Mouse (Mus musculus) cerebral cortex, adult 2 months (tissue): ENCODE data around the gene Tceal8.

Experiments used
- WGBS: fragments of 180-500 bp; shearing (Covaris S2); methylation state at CpG from one replicate; pipeline ENCODE4 v1.1.7; 2018; 5-methylcytosine and 5-hydroxymethylcytosine counted together

Gene Tceal8

DNA sequence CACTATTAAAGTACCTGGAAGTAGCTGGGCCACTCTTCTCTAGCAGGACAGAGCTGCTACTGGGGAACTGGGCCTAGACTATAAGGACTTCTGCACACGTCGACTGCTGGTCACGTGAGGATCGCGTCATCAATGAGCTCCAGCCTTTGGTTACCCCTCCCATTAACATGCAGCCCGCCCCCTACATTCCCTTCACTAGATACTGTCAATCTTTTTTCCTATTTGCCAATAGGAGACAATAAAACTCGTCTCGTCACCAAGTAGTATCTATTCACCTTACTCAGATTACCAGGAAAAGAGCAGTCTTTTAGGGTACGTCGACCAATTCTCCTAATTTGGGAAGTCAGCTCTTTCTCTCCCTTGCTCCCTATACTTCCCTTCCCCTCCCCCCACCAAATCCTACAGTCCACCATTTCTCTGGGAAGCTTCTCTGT lies at the start of gene Tceal8:
Gene Tceal8 (minus strand): TSS at position 225 of the 434 bp plus-strand sequence.
- WGBS, result 6% methylated on average over 10 of the region's 10 CpGs

DNA sequence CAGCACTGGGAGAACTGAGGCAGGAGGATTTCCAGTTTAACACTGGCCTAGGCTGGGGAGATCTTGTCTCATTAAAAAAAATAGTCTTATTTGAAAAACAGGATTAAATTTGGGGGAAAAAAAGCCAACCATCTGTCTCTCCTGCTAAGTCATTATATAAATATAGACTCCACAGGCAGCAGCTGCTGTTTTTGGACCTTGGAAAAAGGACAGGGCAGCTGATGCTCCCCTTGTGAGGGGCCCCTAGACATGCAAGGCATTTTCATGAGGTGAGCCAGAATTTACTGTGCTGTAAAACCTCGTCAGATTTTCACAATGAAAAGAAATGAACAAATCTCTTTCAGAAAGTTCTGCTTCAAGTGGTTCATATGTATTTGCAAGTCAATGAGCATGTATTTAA lies 44.2 kb upstream of the Tceal8 start:
- 26% methylated on average over 1 of the region's 1 CpGs for WGBS

DNA sequence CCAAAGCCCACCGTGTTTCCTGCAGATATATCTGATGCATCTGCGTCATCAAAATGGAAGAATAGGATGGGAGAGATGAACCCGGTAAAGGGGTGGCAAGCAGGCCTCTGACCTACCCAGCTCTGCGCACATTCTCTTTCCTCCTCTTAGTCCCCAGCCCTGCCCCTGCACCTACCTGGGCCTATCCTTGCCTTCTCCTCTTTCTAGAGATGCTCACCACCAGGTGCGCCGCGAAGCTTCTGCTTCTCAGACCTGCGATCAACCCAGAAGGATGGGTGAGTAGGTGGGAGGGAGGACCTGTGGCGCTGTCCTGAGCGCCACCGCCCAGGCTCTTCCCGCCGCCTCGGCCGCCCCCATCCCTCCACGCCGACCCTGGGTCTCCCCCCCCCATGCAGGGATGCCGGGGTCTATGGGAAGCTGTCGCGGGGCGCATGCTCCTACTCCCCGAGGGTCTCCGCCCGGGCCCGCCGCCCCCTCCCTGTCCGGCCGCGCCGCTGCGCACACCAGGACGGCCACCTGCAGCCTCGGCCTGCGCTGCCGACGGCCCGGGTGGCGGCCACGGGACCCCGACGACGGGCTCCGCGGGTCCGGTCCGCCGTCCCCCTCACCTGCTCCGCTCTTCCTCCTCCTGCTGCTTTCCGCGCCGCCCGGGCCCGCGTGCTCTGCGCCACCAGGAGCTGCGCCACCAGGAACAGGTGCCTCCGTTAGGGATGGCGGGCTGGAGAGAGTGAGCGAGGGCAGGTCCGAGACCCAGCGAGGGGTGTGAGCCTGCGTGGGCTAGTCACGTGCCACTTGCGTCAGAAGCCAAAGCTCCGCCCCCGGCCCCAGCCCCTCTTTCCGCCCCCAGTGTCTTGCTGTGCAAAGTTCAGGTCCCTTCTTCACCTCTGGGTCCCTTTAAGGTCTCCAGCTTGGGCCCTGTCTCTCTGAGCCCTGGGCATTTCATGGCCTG lies 42.9 kb upstream of the Tceal8 start, which contains the start of the genes Tceal7 and Bex1:
Gene Tceal7 (plus strand): TSS at position 51 of the 949 bp plus-strand sequence.
Gene Bex1 (minus strand): TSS at position 785 of the 949 bp plus-strand sequence.
- WGBS, result 9% methylated on average over 14 of the region's 67 CpGs

DNA sequence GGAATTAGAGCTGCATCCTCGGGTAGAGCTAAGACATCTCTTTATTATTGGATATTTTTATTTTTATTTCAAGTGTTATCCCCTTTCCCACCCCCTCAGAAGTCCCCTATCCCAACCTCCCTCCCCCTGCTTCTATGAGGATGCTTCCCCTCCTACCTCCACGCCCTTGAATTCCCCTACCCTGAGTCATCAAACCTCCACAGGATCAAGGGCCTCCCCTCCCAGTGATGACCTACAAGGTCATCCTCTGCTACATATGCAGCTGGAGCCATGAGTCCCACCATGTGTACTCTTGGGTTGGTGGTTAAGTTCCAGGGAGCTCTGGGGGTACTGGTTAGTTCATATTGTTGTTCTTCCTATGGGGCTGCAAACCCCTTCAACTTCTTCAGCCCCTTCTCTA lies 41.3 kb upstream of the Tceal8 start:
- 80% methylated on average over 2 of the region's 2 CpGs for WGBS

DNA sequence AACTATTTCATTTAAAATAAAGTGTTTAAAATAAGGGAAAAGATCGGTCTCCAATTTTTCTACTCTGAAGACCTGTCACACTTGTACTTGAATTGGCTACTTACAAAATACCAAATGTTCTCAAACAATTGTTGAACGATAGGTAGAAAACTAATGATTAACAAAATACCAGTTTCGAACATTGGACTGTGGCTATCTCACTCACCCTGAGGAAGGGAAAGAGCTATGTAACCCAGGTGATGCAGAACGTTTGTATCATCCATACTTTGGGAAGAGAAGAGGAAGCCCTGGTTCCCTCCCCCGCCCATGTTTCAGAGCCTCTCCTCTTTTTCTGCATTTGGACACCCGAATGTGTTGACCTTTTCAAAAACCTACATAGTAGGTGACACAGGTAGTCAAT lies 32.3 kb upstream of the Tceal8 start:
- WGBS, result 79% methylated on average over 6 of the region's 6 CpGs

DNA sequence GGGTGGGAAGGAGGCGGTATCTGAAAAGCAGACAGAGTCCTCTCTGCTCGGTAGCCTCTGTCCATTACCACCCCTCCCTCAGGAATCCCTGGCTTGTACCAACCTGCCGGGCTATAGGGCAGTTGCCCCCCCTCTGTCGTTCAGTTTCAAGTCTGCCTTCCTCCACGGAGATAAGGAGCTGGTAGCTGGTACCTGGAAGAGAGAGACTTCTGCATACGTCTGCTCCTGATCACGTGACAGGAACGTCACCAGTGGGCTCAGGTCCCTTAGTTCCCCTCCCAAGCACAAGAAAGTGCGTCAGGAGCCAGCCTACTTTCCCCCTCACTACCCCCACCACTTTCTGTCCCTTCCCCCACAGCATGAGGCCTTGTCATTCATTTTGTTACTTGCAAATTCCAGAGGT lies 31.5 kb upstream of the Tceal8 start, which contains the start of gene Tceal5:
Gene Tceal5 (minus strand): TSS at position 213 of the 403 bp plus-strand sequence.
- 4% methylated on average over 9 of the region's 9 CpGs for WGBS

DNA sequence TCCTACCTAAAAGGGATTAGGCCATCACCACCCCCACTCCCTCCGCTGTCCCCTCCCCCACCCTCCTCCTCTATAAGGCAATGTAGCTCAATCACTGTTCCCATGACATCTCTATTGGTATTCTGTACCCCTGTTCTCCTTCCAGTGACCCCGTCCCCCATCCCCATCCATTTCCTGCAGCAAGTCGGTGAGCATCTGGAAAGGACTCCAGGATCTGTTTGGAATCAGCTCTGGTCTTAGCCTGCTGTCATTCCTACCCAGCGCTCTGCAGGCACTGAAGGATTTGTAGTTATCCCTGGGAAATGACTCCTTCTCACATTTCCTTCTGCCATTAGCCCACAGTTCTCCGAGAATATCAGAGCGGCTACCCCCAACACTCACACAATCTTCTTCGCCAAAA lies 31.1 kb upstream of the Tceal8 start:
- WGBS, result 2% methylated on average over 7 of the region's 7 CpGs

DNA sequence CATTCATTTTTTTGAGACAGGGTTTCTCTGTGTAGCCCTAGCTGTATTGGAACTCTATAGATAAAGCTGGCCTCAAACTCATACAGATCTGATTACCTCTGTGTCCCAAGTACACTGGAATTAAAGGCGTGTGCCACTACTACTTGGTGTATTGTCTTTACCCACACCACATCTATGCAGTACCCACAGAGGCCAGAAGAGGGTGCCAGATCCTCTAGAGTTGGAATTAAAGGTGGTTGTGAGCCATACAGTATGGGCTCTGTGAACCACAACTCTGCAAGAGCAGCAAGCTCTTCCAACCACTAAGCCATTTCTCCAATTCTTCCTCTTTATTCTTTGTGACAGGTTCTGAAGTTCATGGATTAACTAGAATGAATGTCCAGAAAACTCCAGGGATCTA lies 24.7 kb upstream of the Tceal8 start:
- 36% methylated on average over 1 of the region's 1 CpGs for WGBS

DNA sequence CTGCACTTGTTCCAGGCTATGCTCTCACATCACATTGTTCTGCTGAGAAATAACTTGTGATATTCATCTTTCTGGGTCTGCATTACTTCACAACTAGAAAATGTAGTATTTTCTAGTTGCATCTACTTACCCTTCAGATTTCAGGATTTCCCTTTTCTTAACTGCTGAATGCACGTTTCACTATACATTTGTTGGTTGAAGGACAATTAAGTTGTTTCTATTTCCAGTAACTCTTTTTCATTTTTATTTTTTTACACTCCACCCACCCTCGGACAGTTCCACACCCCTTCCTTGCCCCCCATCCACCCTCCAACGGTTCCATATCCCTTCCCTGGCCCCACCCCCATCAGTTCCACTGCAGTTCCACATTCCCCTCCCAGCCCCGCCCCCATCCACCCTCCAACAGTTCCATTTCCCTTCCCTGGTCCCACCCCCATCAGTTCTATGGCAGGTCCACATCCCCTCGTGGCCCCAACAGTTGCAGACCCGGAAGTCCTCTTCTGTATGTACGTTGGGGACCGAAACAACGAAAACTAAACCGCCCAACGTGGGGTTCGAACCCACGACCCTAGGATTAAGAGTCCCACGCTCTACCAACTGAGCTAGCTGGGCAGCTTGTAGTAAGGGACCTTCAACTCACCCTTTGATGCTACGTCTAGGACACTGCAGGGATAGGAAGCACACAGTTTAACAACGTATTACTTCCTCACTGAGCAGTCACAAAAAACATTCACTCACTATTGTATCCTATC lies 23.2 kb upstream of the Tceal8 start:
- WGBS, result 79% methylated on average over 16 of the region's 16 CpGs

DNA sequence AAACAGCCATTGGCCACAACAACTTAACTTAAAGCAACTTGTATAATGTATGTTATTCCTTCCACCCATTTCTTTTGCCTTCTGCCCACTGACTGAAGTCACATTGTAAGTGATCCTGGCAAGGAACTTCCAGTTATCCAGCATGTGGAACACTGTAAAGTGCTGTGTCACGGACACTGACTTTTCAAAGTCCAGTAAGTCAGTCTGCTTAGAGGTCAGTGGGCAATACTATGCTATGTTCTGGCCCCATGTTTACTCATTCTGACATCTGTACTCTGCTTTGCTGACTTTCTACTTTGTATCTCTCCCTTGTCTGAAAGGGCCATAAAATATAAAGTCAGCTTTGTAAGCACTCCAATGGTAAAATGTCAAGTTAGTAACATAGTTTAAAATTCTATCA lies 11.0 kb upstream of the Tceal8 start:
- 96% methylated on average over 1 of the region's 1 CpGs for WGBS

DNA sequence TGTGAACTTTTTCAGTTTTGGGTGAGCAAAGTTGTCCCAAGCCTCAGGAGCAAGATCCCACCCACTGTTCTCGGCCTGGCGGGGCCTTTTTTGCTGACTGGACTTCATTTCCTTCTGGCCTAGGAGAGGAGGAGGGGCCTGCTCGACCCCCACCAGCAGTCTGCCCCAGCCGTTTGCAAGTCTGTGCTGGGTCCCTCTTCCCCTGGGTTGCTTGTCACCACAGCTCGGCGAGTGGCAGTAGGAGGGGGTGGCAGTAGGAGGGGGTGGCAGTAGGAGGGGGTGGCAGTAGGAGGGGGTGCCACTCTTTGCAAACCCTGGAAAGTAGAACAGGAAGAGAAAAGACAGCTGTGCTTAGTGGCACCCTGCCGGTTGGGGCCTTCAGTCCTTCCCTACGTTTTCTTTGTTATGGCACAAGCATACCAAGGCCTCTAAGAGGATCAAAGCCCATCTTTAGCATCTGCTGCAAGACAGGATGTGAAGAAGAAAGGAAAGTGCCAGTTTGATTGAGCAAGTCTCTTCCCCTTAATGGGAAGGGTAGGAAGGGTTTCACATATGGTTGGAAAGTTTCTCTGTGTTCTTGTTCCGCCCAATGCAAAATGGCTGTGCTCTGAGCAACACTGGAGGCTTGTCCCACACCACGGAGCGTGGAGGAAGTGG lies 8.9 kb upstream of the Tceal8 start:
- 36% methylated on average over 11 of the region's 11 CpGs for WGBS

DNA sequence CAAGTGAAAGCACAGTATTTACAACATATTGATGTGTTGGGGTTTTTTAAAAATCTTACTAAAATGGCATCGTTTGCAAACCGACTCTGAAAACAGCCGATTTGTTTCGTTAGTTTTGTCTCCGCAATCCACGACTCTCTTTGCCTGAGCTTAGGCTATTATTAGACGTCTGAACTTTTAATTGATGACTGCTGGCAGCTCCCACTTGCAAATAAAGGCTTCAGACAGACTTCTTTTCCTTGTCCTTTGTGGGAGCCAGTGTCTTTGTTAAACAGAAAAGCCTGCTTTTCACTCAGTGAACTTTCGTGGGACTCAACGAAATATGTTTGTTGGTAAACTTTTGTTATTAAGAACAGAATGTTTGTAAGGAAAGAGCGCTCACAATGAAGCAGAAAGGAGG lies 644 bp upstream of the Tceal8 start:
- WGBS, result 6% methylated on average over 10 of the region's 10 CpGs

DNA sequence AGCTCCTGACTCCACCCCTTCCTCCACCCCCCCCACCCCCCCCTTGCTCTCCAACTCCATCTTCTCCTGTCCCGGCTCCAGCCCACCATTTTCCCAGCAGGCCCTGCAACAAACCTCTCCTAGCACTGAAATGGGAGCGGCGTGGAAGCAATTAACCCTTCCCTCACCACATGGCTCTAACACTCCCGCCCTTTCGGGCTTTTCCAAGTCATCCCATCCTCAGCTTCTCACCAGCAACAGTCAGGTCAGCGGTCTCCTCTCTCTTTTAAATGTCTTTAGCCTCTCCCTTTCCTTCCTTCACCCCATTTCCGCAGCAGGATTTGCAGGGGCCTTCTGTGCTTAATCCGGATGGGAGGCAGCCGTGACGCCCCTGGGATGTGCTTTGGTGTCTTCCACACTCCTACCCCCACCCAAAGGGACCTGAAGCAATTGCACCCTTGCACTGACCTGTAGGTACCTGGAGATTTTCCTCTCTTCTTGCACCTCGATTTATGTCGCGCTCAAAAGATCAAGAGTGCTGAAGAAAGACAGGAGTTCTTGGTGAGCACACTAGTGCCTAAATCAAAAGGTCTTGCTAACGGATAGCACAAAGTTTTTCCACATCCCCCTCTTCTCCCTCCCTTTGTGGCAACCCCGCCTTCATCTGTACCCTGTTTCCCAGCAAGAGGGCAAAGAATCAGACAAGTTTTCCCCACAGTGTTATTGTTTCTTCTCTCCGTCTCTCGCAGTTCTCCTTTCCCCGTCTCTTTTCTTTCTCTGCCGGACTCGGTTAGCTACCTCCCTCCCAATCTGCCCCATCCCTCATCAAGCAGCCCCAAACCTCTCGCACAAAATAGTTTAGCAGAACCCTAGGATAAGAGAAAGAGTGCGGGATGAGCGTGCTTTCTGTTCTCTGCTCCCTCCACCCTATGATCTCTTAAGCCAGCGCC lies 689 bp downstream of the Tceal8 start:
- 5% methylated on average over 24 of the region's 24 CpGs for WGBS

DNA sequence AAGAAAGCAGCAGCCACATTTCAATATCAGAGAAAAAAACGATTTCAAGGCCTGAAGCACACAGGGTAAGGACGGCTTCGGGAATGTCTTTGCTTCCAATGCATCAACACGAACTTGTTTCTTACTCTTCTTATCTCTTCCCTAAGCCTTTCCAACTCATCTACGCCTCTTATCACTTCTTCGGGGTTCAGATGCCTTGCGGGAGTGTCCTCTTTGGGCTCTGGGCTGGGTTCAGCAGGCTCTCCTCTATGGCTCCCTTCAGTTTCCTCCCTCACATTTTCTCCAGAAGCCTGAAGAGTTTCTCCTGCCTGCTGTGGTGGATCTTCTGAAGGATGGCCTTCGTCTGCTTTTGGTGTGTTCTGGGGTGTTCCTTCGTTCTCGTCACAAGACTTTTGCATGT lies 1.5 kb downstream of the Tceal8 start:
- WGBS, result 56% methylated on average over 10 of the region's 10 CpGs

DNA sequence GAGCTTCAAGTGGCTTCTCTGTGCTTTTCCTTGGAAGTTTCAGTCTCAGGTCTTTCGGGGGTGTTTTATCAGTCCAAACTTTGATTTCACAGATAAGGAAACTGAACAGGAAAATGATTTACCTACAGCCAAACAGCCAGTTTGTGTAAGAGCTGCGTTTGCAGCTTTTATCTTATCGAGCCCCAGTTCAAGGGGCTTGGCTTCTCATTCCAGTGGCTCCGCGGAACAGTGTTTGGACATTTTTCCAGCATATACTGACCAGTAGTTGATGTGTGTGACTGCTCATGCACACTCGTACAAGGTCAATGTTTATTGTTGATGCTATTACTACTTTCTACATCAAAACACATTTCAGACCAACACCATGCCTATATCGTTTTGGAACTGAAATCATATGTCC lies 27.9 kb downstream of the Tceal8 start:
- WGBS, result 80% methylated on average over 7 of the region's 7 CpGs

DNA sequence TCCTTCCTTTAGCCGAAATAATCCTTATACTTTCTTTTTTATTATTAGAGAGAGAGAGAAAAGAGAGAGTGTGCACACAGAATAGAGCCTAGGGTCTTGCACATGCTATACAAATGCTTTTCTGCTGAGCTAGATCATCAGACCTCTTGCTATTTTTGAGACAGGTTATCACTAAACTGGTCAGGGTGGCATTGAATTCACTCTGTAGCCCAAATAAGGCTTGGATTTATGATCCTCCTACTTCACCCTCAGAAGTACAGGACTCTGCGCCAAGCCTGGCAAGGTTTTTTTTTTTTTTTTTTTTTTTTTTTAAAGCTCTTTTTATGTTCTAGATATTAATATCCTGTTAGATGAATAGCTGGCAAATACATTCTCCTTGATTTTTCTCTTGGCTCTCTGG lies 28.4 kb downstream of the Tceal8 start:
- 59% methylated on average over 2 of the region's 2 CpGs for WGBS

DNA sequence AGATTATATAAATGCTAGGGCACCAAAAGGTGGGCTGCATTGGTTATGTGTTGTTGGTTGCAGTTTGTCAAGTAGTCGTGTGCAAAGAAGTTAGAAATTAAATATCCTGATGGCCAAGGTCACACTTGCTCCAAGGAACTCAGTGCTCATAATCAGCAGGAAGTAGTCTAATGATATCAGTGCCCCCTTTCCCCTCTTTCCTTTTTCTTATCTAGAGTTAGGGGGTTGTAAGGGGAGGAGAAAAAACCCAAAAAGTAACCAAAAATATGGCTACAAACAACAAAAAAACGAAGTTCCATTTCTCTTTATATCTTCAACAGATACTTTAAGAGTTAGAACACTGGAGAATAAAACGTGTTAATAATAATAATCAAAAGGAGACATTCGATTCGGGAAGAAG lies 30.8 kb downstream of the Tceal8 start:
- 88% methylated on average over 5 of the region's 5 CpGs for WGBS

DNA sequence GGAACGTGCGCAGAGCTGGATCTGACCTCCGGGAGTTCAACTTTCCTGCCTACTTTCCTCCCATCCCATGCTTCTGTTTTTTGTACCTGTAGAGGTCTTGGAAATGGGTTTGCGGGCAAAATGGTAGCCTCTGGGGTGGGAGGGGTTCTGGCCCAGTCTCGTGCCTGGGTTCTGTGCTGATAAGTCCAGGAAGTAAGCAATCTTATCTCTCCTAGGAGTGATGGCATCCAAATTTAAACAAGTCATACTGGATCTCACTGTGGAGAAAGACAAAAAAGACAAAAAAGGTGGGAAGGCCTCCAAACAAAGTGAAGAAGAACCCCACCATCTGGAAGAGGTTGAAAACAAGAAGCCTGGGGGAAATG lies 32.5 kb downstream of the Tceal8 start:
- WGBS, result 12% methylated on average over 5 of the region's 5 CpGs

DNA sequence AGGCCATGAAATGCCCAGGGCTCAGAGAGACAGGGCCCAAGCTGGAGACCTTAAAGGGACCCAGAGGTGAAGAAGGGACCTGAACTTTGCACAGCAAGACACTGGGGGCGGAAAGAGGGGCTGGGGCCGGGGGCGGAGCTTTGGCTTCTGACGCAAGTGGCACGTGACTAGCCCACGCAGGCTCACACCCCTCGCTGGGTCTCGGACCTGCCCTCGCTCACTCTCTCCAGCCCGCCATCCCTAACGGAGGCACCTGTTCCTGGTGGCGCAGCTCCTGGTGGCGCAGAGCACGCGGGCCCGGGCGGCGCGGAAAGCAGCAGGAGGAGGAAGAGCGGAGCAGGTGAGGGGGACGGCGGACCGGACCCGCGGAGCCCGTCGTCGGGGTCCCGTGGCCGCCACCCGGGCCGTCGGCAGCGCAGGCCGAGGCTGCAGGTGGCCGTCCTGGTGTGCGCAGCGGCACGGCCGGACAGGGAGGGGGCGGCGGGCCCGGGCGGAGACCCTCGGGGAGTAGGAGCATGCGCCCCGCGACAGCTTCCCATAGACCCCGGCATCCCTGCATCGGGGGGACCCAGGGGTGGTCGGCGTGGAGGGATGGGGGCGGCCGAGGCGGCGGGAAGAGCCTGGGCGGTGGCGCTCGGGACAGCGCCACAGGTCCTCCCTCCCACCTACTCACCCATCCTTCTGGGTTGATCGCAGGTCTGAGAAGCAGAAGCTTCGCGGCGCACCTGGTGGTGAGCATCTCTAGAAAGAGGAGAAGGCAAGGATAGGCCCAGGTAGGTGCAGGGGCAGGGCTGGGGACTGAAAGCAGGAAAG lies 33.1 kb downstream of the Tceal8 start, which contains the start of gene Bex4:
Gene Bex4 (plus strand): TSS at position 170 of the 813 bp plus-strand sequence.
- WGBS, result 9% methylated on average over 4 of the region's 64 CpGs

DNA sequence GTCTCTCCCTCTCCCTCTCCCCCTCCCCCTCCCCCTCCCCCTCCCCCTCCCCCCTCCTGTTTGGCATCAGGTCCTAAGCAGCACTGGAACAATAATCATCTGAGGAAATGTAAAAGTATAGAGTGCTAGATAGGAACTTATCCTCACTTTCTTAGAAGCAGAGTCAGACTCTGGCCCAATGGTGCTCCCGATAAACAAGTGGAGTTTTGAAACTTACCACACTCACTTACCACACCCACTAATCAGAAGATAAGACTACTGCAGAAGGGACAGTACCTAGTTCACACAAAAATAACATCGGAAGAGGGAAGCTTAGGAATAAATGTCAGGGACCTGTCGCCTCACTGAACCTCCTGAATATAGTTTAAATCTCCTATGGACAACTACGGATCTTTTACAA lies 36.6 kb downstream of the Tceal8 start:
- 85% methylated on average over 4 of the region's 4 CpGs for WGBS
